Mouse (Mus musculus) adrenal gland, postnatal 25 days (tissue): ENCODE results near the gene Rap1a. TPM values are rescaled to one million over a fixed set of nuclear protein-coding genes. Genes with fewer than 3 reads are reported as not detected.

Experiments used
- DNase-seq: peaks from one replicate; pipeline ENCODE4 v3.0.0; 2021; ENCODE audit warnings: mixed read lengths
- total RNA-seq: library from RNA; stranded (reverse); gene quantifications from 2 replicates; pipeline ENCODE4 v1.2.3, GENCODE M21; 2021

Rap1a gene
- total RNA-seq, 1 experiment from 2014 or later: 200 TPM

DNA sequence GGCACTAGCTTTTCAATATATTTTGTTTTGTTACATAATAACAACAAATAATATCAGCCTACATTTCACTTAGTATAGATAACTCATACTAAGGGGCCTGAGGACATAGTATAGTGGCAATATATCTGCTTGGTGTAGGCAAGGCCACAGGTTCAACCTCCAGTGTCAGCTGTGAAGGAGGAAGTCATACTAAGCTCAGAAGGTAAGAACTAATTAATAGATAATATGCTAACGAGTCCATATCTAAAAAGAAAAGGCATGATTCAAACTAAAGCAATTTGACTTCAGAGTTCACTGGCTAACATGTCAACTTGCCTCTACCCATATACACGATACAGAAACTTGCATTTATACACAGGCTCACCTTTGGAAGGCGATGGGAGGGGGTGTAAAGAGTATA is 41.1 kb downstream of the Rap1a start:
- DNase-seq: no peak

DNA sequence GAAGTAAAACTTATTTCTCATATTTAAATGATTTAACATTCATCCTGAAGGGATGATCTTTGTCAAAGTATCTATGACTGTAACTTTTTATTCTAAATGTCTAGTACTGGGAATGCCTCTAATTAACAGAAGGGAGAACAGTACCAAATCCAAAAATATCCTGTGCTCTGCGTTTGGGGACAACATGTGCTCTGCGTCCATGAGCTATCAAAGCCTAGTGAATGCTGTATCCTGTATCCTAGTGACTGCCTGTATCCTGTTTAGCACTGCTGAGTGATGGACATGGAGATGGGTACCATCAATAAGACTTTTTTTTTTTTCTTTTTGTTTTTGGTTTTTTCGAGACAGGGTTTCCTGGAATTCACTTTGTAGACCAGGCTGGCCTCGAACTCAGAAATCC is 42.5 kb downstream of the Rap1a start:
- DNase-seq: no peak

DNA sequence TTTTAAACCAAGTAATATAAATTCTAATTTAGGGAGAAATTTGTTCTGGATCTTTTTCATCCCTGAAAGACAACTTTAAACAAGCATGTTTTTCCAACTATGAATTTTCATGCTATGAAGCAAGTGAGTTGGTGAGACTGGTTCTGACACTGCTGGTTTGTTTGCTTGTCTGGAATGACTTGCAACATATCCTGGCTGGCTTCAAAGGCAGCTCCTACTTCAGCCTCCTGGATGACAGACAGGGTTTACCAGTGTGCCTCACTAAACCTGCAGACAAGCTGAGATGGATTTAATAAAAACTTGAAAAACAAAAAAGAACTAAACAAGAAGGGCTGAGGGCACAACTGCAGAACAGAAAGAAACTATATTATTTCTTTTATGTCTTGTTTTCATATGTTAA is 43.0 kb downstream of the Rap1a start:
- no peak for DNase-seq

DNA sequence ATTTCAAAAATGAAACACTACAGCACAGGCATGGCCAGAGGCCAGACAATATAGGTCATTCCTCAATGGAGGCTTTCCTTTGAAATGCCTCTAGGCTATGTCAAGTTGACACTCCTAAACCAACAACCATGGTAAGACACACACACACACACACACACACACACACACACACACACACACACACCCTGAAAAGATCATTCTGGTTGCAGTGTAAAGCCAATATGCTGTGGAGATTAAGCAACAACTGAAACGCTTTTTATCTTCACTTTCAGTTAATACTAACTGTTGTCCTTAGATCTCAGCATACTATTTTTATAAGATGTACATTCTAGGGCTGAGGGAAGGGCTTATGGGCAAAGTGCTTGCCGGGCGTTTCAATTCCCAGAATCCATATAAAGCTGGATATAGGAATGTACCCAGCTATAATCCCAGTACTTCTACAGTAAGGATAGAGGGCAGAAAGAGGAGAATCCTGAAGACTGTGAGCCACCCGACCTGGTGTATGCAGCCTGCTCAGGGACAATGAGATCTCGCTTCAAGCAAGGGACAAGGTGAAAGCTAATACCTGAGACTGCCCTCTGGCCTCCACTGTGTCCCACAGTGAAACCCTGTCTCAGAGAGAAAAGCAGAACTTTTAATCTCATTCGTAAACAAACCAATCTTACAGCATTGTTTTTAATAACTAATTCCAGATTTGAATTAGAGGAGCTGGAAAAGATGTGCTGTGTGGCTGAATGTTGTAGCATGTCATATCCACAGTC is 43.6 kb downstream of the Rap1a start:
- DNase-seq: no peak

DNA sequence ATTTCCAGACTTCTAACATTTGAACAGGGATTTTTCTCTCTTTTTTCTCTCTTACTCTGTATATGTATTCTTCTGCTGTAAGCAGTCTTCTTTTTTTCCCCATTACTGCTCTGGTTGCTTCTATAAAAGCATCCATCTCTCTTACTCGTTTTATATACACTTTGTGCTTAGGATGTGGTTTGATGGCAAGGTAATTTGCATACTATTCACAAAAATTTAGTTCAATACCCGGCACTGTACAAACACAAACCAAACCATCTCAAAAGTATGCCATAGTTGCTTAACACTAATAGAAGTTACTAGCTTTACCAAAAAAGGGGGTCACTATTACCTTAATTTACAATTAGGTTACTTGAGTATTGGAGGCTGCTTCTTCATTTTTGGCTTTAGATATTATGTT is 44.6 kb downstream of the Rap1a start:
- no peak for DNase-seq

DNA sequence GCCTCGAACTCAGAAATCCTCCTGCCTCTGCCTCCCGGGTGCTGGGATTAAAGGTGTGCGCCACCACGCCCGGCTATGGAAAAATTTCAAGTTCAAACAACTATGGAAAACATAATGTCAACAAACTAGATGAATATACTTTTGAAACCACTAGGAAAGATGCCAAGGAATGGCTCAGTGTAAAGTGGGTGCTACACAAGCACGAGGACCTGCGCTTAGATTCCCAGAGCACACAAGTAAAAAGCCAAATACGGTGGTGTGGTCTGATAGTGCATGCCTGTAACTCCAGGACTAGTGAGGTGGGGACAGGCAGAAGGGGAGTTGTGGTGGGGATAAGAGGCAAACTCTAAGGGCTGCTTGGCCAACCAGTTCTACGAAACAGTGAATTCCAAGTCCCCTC is 46.0 kb downstream of the Rap1a start:
- DNase-seq: no peak

DNA sequence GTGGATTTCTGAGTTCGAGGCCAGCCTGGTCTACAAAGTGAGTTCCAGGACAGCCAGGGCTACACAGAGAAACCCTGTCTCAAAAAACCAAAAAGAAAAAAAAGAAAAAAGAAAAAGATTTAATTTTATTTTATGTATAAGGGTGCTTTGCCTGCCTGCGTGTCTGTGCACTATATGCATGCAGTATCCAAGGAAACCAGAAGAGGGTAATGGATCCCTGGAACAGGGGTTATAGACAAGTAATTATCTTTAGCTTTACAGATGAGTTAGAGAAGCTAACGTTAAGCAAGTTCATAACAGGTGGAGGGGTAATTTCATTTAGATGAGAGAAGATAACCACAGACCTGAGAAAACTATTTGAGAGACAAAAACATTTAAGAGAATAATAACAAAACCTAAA is 47.0 kb downstream of the Rap1a start:
- no peak for DNase-seq

DNA sequence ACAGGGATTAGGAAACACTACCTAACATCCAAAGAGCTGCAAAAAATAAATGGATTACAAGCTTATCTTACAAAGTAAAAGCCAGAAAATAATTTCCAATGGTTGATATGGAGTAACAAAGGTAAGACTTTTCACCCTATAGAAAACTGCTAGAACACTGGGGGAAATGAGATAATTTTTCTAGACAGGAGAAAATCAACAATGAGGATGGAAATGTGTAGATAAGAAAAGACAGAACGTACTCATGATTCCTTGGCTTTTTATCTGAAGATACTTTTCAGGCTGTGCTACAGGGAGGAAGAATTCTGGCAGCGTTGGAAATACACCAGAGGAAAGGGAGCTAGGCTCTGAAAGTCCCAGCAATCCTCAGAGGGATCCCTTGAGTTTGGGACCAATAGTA is 50.3 kb downstream of the Rap1a start:
- no peak for DNase-seq

DNA sequence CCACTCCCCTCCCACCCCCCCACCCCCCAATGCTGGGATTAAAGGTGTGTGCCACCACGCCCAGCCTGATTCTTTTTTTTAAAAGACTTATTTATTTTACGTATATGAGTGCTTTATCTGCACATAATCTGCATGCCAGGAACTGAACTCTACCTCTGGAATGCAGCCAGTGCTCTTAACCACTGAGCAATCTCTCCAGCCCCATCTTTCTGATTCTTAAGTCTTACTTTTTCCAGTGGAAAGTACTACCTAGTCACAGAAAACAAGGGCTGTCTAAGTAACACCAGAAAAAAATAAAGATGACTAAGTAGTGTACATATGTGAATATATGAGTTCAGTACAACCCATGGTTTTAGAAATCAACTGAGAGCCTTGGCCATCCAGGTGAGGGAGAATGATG is 54.6 kb downstream of the Rap1a start:
- no peak for DNase-seq

DNA sequence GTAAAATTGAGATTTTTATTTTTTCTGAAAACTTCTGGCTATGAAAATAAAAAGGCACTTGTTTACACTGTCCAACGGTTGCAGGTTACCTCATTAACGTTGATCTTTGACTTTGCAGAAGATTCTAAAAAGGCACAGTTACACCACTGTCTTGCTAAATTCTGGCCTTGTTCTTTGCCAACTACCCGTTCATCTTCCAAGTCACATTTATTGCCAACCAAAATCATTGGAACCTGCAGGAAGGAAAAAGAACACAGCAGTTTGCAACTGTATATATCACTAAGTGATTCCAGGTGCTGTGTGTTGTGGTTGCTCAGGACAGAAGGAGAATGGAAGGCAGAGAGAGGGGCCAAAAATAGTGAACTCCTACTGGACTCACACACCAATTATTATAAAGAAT is 63.5 kb downstream of the Rap1a start:
- no peak for DNase-seq

DNA sequence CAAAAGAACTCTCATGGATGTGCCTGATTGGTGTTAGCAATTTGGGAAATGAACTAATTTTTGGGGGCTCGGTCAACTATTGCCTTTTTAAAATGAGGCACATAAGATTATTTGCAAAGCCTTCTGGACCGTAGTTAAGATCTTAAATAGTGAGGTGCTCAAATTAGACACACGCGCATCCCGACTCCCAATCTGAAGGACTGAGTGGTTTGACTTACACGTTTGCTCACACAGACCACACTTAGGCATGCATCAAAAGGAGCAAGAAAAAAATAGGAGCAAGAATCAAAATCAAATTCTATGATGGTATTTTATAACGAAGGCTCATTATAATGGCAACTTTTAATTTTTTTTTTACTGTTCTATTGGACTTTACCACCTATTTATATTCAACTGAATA is 64.1 kb downstream of the Rap1a start:
- DNase-seq: no peak

DNA sequence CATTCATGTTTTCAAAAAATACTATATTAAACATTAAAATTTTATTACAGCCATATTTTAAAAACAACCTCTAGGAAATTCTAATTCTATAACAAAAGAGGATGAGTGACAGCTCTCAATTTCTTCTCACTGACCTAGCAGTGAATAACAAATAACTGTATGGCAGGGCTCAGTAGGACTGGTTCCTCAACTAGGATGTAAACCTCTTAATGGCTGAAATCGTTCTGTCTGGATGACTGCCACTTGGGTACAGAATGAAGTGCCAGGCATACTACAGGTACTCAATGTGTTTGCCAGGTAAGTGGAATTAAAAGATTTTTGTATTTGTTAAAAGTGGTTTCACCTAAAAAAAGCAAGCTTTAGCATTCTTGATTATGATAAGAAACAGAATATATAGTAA is 65.0 kb downstream of the Rap1a start:
- DNase-seq: no peak

DNA sequence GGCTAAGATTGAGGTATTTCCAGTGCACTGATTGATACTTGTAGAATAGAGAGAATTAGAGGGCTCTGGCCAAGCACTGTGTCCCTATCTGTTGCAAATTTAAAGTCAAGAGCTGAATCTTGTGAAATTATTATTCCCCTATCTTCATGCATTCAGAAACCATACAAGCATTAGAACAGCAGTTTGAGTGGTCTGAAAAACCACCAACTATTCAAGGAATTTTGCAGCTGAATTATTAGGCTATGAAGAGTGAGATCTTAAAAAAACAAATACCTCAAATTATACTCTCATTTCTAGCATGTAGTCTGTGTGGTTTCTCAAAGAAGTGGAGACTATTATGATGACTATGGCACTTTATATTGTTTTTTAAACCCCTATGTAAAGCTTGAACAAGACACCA is 65.9 kb downstream of the Rap1a start:
- DNase-seq: no peak

DNA sequence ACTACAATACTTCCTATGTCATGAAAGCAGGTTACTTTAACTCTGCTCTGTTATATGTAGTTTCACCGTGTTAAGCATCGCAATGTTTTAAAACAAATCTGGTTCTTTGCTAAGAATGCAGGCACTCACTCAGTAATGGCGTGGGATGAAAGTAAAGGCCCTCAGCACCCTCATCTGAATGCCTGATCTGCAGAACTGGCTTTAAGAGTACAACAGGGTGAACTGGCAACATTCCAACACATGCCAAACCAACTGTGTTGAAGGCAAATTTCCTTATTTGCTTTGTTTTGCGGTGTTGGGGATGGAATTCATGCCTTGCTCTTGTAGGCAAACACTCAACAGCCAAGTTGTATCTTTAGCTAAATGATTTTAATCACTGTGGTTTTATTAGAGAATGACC is 67.6 kb downstream of the Rap1a start:
- DNase-seq: no peak

DNA sequence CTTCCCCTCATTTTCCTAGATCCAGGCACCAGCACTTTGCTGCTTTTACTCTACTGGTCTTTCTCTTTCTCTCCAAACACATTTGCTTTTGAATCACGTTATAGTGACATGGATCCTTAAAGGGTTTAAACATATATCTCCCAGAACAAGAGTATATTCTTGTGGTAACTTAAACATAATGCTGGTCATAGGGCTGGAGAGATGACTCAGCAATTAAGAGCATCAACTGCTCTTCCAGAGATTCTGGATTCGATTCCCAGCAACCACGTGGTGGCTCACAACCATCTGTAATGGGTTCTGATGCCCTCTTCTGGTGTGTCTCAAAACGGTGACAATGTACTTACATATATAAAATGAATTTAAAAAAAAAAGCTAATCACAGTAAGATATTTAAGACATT is 68.8 kb downstream of the Rap1a start:
- no peak for DNase-seq

DNA sequence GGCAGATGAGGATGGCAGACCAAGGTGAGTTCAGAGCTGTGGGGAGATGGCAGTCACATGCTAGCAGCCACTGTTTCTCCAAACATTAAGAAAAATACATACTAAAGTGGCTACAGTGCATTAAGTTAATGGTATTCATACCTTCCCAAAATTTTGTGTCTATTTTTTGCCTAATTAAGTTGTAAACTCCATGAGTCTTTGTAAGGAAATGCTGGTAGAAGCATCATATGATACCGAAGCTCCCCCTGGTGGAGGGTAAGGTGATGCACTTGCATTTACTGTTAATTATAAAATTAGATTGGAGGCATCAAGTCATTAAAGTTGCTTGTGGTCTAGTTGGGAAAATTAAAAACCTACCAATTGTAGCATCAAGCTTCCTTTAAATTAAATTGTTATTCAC is 75.1 kb downstream of the Rap1a start:
- peak; percentile 50 for DNase-seq

DNA sequence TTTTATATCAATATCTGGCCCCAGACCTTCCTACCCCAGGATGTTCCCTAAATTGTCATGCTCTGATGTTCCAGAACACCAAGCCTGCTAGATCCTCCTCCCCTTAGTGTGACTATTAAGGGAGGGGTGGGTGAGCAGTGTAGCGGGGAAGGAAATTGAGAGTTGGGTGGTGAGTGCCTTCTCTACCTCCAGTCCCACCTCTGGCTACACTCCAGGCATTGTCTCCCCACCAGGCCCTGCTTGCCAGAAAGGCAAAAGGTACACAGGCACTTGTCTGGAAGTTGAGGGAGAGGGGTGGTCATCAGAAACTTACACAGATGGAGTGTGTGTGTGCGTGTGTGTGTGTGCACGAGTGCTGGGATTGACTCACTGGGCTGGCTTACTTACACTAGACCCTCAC is 78.6 kb downstream of the Rap1a start:
- DNase-seq: no peak

DNA sequence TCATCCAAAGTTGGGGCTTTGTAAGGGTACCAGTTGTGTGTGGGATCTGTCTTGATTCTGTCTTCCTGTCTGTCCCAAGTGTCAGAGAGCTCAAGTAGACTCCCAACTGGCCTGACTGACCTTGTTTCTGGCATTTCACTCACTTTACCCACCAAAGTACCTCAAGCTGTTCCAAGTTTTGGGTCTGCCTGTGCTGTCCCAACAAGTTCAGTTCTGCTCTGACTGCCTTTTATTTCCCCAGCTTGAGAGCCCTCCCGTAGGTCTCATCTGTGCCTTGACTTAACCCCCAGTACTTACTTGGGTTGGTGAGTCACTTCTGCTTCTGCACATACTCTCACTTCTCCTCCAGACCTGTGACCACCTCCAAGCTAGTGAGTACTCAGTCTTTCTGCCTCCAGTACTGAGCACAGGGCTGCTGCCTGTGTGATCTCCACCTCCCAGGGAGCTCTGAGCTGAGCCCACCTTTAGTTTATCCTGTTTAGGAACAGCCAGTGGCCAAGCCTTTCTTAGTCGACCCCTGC is 79.4 kb downstream of the Rap1a start:
- no peak for DNase-seq

DNA sequence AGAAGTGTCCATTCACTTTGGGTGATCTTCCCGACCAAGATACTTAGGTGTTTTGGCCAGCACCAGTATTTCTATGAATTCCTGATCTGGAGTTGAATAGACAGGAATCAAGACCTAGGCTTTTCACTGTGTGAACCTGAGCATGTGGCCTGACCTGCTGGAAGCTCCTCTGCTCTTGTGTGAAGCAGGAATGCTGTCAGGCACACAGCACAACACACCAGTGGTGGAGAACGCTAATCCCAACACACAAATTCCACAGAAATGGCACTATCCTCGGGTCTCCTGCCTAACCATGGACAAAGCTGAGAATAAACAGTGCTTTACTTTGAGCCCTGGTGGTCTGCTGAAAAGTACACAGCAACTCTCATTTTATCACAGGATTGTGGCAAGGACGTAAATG is 80.6 kb downstream of the Rap1a start:
- no peak for DNase-seq

DNA sequence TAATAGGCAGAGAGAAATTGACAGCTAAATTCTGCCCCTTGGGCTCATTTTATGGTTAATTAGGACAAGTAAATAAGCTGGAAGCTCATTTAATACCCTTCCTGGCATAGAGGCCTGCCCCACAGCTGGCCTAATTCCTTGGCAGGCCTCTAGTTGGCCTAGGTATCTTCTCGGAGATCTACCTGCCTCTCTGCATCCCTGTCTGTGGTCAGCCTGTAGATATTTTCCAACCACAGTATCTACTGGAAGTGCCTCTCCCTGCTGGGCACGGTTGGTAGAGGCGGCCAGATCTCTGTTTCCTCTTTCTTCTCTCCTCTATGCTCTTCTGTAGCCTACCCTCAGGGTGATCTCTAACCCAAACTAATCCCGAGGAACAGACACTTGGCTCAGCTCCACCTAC is 81.2 kb downstream of the Rap1a start:
- DNase-seq: no peak

DNA sequence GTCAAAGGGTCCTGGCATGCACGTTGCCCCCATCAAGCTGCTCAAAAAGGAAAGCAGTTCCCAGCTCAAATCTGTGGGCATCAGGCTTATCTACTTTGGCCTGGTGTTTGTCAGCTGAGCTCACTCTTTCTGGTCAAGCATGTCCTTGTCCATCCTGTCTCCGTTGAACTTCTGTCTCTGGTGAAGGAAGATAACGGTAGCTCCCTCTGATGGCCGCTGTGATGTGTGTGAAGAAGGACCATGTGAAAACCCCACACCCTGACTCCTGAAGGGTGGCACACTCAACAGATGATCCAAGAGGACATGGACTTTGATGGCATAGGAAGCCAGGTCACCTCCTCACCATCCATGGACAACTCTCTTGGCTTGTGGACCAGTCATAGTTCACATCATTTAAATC is 82.4 kb downstream of the Rap1a start:
- DNase-seq: no peak

DNA sequence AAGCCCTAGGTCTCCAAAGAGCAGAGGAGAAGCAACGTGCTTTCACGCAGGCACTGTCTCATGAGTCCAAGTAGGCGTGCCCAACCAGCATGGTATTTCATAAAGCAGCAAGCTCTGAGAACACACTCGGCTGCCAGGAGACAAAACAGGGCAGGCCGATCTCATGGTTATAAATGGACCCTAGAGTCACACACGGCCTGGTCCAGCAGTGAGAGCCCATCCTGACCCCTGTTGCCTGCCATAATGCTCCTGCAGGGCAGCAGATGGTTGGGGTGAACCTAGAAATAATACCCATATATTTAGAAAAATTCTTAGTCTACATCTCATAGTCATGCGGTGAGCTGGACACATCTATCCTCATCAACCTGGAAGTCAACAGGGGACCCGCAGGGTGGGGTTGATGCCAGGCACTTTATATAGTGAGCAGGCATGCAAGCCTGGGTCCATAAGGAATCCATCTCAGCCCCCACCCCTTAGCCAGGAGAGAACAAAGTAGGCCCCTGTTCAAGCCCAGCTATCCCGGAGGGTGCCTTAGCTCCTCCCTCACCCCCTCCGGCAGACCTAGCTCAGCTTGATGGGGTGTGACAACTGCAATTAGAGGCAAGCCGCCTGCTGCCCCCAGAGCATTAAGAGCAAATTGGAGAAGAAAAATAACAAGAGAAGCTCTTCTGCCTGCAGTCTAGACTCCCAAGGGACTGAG is 83.1 kb downstream of the Rap1a start:
- DNase-seq: no peak

DNA sequence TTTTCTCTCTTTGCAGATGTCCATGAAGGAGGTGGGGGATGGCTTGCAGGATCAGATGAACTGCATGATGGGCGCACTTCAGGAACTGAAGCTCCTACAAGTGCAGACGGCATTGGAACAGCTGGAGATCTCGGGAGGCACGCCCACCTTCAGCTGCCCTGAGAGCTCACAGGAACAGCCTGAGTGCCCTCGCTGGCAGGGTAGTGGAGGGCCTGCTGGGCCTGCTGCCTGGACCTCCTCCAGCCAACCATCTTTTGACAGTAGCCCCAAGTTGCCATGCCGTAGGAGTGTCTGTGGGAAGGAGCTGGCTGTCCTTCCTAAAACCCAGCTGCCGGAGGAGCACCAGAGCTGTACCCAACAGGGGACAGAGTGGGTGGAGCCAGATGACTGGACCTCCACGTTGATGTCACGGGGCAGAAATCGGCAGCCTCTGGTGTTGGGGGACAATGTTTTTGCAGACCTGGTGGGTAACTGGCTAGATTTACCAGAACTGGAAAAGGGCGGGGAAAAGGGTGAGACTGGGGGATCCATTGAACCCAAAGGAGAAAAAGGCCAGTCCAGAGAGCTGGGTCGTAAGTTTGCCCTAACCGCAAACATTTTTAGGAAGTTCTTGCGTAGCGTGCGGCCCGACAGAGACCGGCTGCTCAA is 84.7 kb downstream of the Rap1a start:
- no peak for DNase-seq

DNA sequence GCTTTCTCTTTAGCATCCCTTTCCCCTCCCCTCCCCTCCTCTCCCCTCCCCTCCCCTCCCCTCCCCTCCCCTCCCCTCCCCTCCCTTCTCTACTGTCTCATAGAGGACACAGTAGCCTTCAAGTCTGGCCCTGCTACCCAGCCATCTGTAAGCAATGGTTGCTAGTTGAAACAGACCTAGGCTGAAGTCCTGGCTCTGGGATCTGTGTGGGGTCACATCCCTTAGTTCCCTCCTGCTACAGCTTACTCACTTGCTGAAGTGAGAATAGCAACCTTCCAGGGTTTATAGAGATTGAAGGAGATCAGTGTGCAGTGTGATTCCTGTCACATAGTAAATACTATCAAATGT is 86.3 kb downstream of the Rap1a start:
- DNase-seq: no peak
